Mouse (Mus musculus) forebrain, embryonic 10.5 days (tissue): ENCODE measurements around the gene Tmem110. TPM values are rescaled to one million over a fixed set of nuclear protein-coding genes. Genes with fewer than 3 reads are reported as not detected.

ENCODE experiments used
- DNase-seq: peaks from one replicate; pipeline ENCODE4 v3.0.0-alpha.2; 2017; ENCODE audit warnings: low spot score; ENCODE audit errors: extremely low spot score
- H3K27ac ChIP-seq: fragments of 300-500 bp; sonication (generic); 2 replicates; pipeline ENCODE4 v1.5.1; 2016; ENCODE audit warnings: mild to moderate bottlenecking
- H3K27me3 ChIP-seq: fragments of 300-500 bp; sonication (generic); 2 replicates; pipeline ENCODE4 v1.6.1; 2016; ENCODE audit warnings: mild to moderate bottlenecking; ENCODE audit not compliant: poor library complexity, severe bottlenecking
- H3K36me3 ChIP-seq: fragments of 300-500 bp; sonication (generic); replicated peaks from 2 replicates; pipeline ENCODE4 v1.6.1; 2016; ENCODE audit warnings: mild to moderate bottlenecking, moderate library complexity
- H3K4me1 ChIP-seq: fragments of 300-500 bp; sonication (generic); 2 replicates; pipeline ENCODE4 v1.6.1; 2016
- H3K4me3 ChIP-seq: fragments of 300-500 bp; sonication (generic); 2 replicates; pipeline ENCODE4 v1.5.1; 2016; ENCODE audit warnings: mild to moderate bottlenecking, moderate library complexity
- H3K9me3 ChIP-seq: fragments of 300-500 bp; sonication (generic); 2 replicates; pipeline ENCODE4 v1.6.1; 2016; ENCODE audit warnings: mild to moderate bottlenecking, moderate library complexity
- WGBS: fragments of 180-500 bp; shearing (Covaris S2); methylation state at CpG from one replicate; pipeline ENCODE4 v1.1.7; 2016; 5-methylcytosine and 5-hydroxymethylcytosine counted together
- polyA plus RNA-seq: library from polyadenylated mRNA; unstranded; fragments of >200 nt; fragmentation: Nextera tagmentation; extraction: Ambion mirVana; gene quantifications from 2 replicates; pipeline ENCODE4 v1.2.1, GENCODE M21; 2016

The Tmem110 gene
- polyA plus RNA-seq, 1 experiment from 2014 or later, result 21.9 TPM

- WGBS, result 96% methylated on average over 14 of the region's 14 CpGs
- H3K9me3 ChIP-seq, result no peaks in the 10 kb centered on the region
- no peak for DNase-seq
- no peak overlapping the region for H3K27ac ChIP-seq
- H3K4me3 ChIP-seq, result no peak overlapping the region
- no peaks in the 10 kb centered on the region for H3K4me1 ChIP-seq
- H3K27me3 ChIP-seq, result no peaks in the 10 kb centered on the region
- peaks cover 29% of the 10 kb centered on the region for H3K36me3 ChIP-seq
Observed at GRCm38 (mm10) chr14:30837416-30837996, 12.1 kb downstream of the Tmem110 start.

- peaks cover 16% of the 10 kb centered on the region for H3K36me3 ChIP-seq
- H3K4me3 ChIP-seq, result no peak overlapping the region
- no peak overlapping the region for H3K27ac ChIP-seq
- no peak for DNase-seq
- H3K4me1 ChIP-seq, result no peaks in the 10 kb centered on the region
- no peaks in the 10 kb centered on the region for H3K9me3 ChIP-seq
- WGBS, result 89% methylated on average over 3 of the region's 3 CpGs
- H3K27me3 ChIP-seq, result no peaks in the 10 kb centered on the region
Observed at GRCm38 (mm10) chr14:30843701-30844100, 18.3 kb downstream of the Tmem110 start.

DNA sequence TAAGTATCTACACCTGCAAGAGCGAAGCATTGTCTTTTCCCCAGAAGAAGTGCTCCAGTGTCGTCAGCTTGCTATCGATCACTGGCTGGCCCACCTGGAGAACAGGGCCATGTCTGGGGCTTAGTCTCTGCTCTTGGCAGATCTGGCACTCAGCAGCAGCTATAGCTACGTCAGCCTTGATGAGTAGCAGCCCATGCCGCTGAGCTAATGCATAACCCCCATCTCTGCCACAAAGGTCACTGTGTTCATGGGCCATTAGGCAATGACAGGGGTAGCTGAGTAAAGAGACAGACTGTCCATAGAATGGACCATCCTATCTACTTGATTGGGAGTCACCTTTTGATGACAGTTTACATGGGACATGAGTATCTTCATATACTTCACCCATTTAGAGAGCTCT, 25.1 kb downstream of the Tmem110 start:
- H3K9me3 ChIP-seq, result no peaks in the 10 kb centered on the region
- H3K4me3 ChIP-seq, result no peak overlapping the region
- no peaks in the 10 kb centered on the region for H3K4me1 ChIP-seq
- H3K36me3 ChIP-seq, result peaks cover 4% of the 10 kb centered on the region; the same call in 1 of the 2 replicates
- 90% methylated on average over 5 of the region's 5 CpGs for WGBS
- no peak for DNase-seq
- no peaks in the 10 kb centered on the region for H3K27me3 ChIP-seq
- H3K27ac ChIP-seq, result no peak overlapping the region

GRCm38 (mm10) chr14:30852325-30852724, 26.9 kb downstream of the Tmem110 start:
- H3K4me1 ChIP-seq, result no peaks in the 10 kb centered on the region
- H3K36me3 ChIP-seq, result no peaks in the 10 kb centered on the region
- no peak overlapping the region for H3K4me3 ChIP-seq
- H3K9me3 ChIP-seq, result no peaks in the 10 kb centered on the region
- 93% methylated on average over 5 of the region's 5 CpGs for WGBS
- no peak for DNase-seq
- no peak overlapping the region for H3K27ac ChIP-seq
- no peaks in the 10 kb centered on the region for H3K27me3 ChIP-seq

GRCm38 (mm10) chr14:30855316-30855715, 29.9 kb downstream of the Tmem110 start:
- 94% methylated on average over 3 of the region's 3 CpGs for whole genome bisulfite sequencing
- no peaks in the 10 kb centered on the region for H3K27me3 ChIP-seq
- H3K36me3 ChIP-seq, result peaks cover 9% of the 10 kb centered on the region; the same call in 1 of the 2 replicates
- H3K4me3 ChIP-seq, result no peak overlapping the region
- no peaks in the 10 kb centered on the region for H3K4me1 ChIP-seq
- no peak for DNase-seq
- no peaks in the 10 kb centered on the region; the same call in 1 of the 2 replicates for H3K9me3 ChIP-seq
- H3K27ac ChIP-seq, result no peak overlapping the region

GRCm38 (mm10) chr14:30856885-30857507, 31.6 kb downstream of the Tmem110 start:
- 95% methylated on average over 10 of the region's 10 CpGs for WGBS
- peaks cover 9% of the 10 kb centered on the region; the same call in 1 of the 2 replicates for H3K36me3 ChIP-seq
- no peak overlapping the region for H3K4me3 ChIP-seq
- H3K27me3 ChIP-seq, result no peaks in the 10 kb centered on the region
- DNase-seq, result no peak
- H3K27ac ChIP-seq, result no peak overlapping the region
- H3K4me1 ChIP-seq, result no peaks in the 10 kb centered on the region
- no peaks in the 10 kb centered on the region; the same call in 1 of the 2 replicates for H3K9me3 ChIP-seq

DNA sequence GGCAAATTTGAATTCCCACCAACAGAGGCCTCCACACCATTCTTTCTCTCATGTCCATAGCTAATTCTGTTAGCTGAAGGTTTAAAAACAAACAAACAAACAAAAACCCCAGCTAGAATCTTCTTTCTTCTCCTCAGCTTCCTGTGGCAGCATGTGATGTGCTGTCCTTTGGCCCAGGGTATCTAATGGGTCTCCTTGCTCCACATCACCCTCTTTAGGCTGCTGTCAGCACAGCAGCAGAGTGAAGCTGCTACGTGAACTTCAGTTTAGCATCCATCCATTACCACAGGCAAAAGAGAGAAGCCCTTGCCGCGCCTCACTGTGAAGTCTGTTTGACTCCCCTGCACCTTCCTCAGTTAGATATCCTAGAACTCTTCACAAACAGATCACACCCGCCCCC, 32.6 kb downstream of the Tmem110 start:
- Histone ChIP-seq H3K4me1 (no peaks in the 10 kb centered on the region), H3K9me3 (no peaks in the 10 kb centered on the region; the same call in 1 of the 2 replicates), H3K27me3 (no peaks in the 10 kb centered on the region), H3K27ac (no peak overlapping the region), H3K4me3 (no peak overlapping the region), H3K36me3 (peaks cover 9% of the 10 kb centered on the region; the same call in 1 of the 2 replicates)
- WGBS, result 71% methylated on average over 4 of the region's 4 CpGs
- DNase-seq, result no peak

DNA sequence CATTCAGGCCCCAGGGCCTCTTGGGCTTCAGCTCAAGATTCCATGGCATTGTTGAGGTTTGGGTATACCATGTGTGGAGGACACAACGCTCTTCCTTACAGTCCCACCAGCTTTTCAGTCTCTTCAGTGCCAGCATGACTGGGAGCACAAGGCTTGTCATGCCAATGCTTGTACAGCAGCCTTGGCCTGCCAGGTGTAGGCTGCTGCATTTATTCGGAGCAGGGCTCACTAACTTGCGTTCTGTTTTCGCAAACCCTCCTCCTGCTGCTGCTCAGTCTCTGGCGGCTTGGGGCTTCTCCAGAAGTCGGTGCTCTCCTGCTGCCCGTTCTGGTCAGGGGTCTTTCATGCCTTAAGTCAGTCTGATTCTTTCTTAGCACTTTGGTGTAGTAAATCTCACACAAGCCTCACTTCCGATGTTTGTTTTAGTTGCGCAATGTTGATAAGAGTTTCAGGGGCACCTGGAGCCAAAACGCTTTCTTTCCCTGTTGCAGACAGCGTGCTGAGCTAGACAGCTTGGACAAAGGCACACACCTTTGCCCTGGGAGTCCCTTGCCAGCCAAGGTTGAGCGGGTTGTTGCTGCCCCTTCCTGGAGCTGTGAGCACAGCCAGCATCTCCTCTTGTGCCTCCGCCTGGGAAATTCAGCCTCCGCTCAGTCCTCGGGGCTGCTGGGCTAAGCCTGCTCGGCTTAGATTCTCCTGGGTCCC, 36.2 kb downstream of the Tmem110 start:
- H3K36me3 ChIP-seq, result peaks cover 21% of the 10 kb centered on the region
- H3K9me3 ChIP-seq, result no peaks in the 10 kb centered on the region; the same call in 1 of the 2 replicates
- no peak overlapping the region for H3K27ac ChIP-seq
- no peak for DNase-seq
- H3K27me3 ChIP-seq, result no peaks in the 10 kb centered on the region
- H3K4me1 ChIP-seq, result no peaks in the 10 kb centered on the region
- H3K4me3 ChIP-seq, result no peak overlapping the region
- WGBS, result 85% methylated on average over 16 of the region's 16 CpGs

DNA sequence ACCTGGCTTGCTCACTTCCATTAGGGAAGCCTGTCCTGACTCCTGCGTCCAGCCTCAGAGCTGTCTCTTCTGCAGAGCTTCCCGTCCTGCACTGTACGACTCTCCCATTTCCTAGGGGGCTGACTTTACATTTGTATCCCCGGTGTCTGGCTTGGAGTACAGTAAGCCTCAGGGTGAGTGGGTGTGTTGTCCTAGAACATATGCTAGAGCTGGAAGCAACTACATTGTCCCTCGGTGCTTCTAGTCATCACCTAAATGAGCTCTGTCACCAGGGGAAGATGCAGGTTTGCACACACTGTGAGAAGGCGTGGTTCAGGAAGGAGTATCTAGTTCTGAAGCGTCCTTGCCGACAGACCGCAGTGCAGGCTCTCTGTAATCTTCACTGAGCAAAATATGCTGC, 37.0 kb downstream of the Tmem110 start:
- no peaks in the 10 kb centered on the region; the same call in 1 of the 2 replicates for H3K9me3 ChIP-seq
- H3K4me3 ChIP-seq, result no peak overlapping the region
- 93% methylated on average over 9 of the region's 9 CpGs for WGBS
- no peak for DNase-seq
- H3K36me3 ChIP-seq, result peaks cover 28% of the 10 kb centered on the region
- no peak overlapping the region for H3K27ac ChIP-seq
- no peaks in the 10 kb centered on the region for H3K4me1 ChIP-seq
- no peaks in the 10 kb centered on the region for H3K27me3 ChIP-seq

GRCm38 (mm10) chr14:30865311-30865710, 39.9 kb downstream of the Tmem110 start:
- no peak overlapping the region for H3K4me3 ChIP-seq
- DNase-seq, result no peak
- H3K4me1 ChIP-seq, result peaks cover 9% of the 10 kb centered on the region
- H3K27me3 ChIP-seq, result no peaks in the 10 kb centered on the region
- peaks cover 33% of the 10 kb centered on the region for H3K36me3 ChIP-seq
- no peak overlapping the region for H3K27ac ChIP-seq
- H3K9me3 ChIP-seq, result no peaks in the 10 kb centered on the region
- WGBS, result 71% methylated on average over 3 of the region's 3 CpGs

- Histone ChIP-seq H3K36me3 (peaks cover 34% of the 10 kb centered on the region), H3K27ac (no peak overlapping the region), H3K27me3 (no peaks in the 10 kb centered on the region), H3K9me3 (no peaks in the 10 kb centered on the region), H3K4me1 (peaks cover 9% of the 10 kb centered on the region), H3K4me3 (no peak overlapping the region)
- peak; percentile 53 for DNase-seq
- WGBS, result 42% methylated on average over 5 of the region's 5 CpGs
Observed at GRCm38 (mm10) chr14:30867042-30867441, 41.7 kb downstream of the Tmem110 start.

- no peaks in the 10 kb centered on the region for H3K27me3 ChIP-seq
Observed at GRCm38 (mm10) chr14:30868826-30869225, 43.4 kb downstream of the Tmem110 start.

DNA sequence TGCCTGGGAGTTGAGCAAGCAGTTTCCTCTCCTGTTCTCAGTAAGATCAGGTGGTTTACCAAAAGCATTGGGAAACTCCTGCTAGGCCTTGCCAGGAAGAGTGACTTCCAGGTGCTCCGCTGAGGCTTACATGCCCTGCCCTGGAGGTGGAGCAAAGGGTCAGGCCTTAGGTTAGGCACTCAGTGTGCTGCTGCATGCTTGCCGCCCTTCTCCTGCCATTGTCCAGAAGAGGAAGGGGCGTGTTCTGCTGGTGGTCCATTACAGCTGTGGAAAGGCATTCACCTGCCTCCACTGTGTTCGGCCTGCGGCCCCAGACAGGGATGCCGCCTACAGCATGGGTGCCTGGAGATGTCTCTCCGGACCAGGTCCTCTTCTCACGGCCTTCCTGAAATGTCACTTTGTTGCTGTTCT, 44.0 kb downstream of the Tmem110 start:
- H3K36me3 ChIP-seq, result peaks cover 51% of the 10 kb centered on the region

More at GRCm38 (mm10) chr14:30868826-30869225, 43.4 kb downstream of the Tmem110 start:
- peaks cover 9% of the 10 kb centered on the region for H3K4me1 ChIP-seq
- no peak for DNase-seq
- no peak overlapping the region for H3K27ac ChIP-seq
- H3K4me3 ChIP-seq, result no peak overlapping the region
- WGBS, result 91% methylated on average over 10 of the region's 10 CpGs
- no peaks in the 10 kb centered on the region for H3K9me3 ChIP-seq
- H3K36me3 ChIP-seq, result peaks cover 51% of the 10 kb centered on the region

More for the DNA sequence above, 44.0 kb downstream of the Tmem110 start:
- DNase-seq, result no peak
- WGBS, result 84% methylated on average over 8 of the region's 8 CpGs
- Histone ChIP-seq H3K9me3 (no peaks in the 10 kb centered on the region), H3K27me3 (no peaks in the 10 kb centered on the region), H3K4me1 (peaks cover 9% of the 10 kb centered on the region), H3K27ac (no peak overlapping the region), H3K4me3 (no peak overlapping the region)
